Mouse (Mus musculus): ENCODE results near the gene Cdpf1. TPM values are rescaled to one million over a fixed set of nuclear protein-coding genes. Genes with fewer than 3 reads are reported as not detected.
A peak's percentile ranks its signal among the peaks of the same experiment; 100 is the strongest.
"Not testable (repeated sequence)": the region's sequence is repeated elsewhere in the genome, so short reads cannot be mapped to it uniquely, and the experiment has no call there.

Gene Cdpf1
- polyA plus RNA-seq, 1 experiment from 2014 or later, result 48.8 TPM

DNA sequence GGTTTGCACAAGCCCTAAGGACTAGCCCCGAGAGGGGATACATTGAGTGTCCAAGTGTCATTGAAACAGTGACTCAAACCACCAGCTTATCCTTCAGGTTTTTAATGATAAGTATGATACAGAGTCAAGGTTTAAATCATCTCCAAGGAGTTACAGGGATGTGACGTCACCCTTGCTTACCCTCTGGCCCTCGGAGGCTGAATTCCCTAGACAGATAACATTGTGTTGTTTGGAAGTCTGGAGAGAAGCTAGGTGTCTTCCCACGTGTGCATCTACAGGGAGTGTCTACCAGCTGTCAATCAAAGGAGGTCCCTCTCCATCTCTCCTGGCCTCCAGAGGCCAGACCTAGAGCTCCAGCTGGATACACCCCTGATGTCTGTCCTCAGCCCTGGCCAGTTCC is 4.6 kb downstream of the Cdpf1 start:
- H3K4me1 ChIP-seq (replicated peaks), result peaks cover 12% of the 10 kb centered on the region
- no peak overlapping the region for H3K4me2 ChIP-seq (replicated peaks)
- no peak for ATAC-seq
- H3K4me3 ChIP-seq (replicated peaks), result no peak overlapping the region
- H3K9ac ChIP-seq, result no peak overlapping the region
- H3K9me3 ChIP-seq, result no peaks in the 10 kb centered on the region
- no peaks in the 10 kb centered on the region for H3K36me3 ChIP-seq
- no peaks in the 10 kb centered on the region for H3K27me3 ChIP-seq (replicated peaks)
- H3K27ac ChIP-seq, result no peak overlapping the region
- 69% methylated on average over 4 of the region's 4 CpGs for WGBS

DNA sequence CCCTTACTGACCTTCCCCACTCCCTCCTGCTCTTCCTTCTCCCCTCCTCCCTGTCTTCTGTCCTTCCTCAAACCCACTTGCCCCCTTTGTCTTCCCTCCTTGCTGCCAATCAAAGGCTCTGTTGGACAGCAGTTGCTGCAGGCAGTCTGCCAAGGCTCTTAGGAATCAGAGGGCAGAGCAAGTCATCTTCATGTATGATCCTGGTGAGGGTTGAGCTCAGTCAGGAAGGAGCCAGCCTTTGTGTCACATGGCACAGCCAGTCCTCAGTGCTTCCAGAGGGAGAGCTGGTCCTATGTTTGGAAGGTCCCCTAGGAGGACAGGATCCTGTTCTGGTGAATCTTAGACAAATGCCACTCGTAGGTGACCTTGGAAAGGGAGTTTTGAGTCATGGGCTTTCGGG is 8.6 kb downstream of the Cdpf1 start:
- Histone ChIP-seq H3K27ac (no peak overlapping the region), H3K27me3 (replicated peaks) (no peaks in the 10 kb centered on the region), H3K4me2 (replicated peaks) (no peak overlapping the region), H3K9me3 (no peaks in the 10 kb centered on the region), H3K4me1 (replicated peaks) (no peaks in the 10 kb centered on the region), H3K9ac (no peak overlapping the region), H3K4me3 (replicated peaks) (no peak overlapping the region), H3K36me3 (0 out of 2 replicates have a peak, but pooled peaks cover 3% of the 10 kb centered on the region)
- 83% methylated on average over 2 of the region's 2 CpGs for WGBS
- no peak for ATAC-seq

DNA sequence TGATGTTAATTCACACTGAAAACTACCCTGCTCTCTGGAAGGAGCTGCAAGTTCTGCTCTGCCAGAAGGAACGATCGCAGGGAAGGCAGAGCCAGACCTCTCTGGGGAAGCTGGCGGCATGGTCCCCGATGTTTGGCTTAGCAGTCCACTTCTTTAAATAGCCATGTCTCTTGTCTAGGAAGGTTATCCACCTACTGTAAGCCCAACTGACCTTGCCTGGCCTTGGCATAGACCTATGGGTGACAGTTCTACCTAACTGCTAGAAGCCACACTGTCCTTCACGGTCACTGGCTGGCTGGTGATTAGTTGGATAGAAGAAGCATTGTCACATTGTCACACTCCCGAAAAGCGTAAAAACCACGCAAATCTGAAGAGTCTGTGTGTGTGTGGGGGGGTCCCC is 12.8 kb downstream of the Cdpf1 start:
- Histone ChIP-seq H3K9me3 (no peaks in the 10 kb centered on the region), H3K4me1 (replicated peaks) (no peaks in the 10 kb centered on the region), H3K4me3 (replicated peaks) (no peak overlapping the region), H3K9ac (no peak overlapping the region), H3K4me2 (replicated peaks) (no peak overlapping the region), H3K27me3 (replicated peaks) (no peaks in the 10 kb centered on the region), H3K27ac (no peak overlapping the region), H3K36me3 (0 out of 2 replicates have a peak, but pooled peaks cover 3% of the 10 kb centered on the region)
- 93% methylated on average over 8 of the region's 8 CpGs for WGBS
- ATAC-seq, result no peak

DNA sequence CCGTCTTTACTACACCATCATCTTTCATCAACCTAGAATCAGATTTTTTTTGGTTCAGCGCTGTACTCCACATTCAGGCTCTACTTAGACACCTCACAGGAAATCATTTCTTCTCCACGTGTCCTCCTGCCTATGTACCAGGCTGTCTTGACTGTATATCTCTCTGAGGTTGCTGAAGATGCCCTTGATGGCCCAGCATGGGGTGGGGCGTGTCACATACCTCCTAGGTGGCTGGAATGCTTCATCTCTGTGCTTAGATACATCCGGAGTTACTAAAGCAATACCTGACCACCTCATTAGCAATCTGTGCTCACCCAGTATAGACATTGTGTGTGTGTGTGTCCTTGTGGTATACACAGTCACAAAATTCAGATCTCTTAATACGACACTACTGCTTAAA is 16.0 kb downstream of the Cdpf1 start:
- Histone ChIP-seq H3K9me3 (no peaks in the 10 kb centered on the region), H3K4me1 (replicated peaks) (no peaks in the 10 kb centered on the region), H3K4me2 (replicated peaks) (no peak overlapping the region), H3K36me3 (0 out of 2 replicates have a peak, but pooled peaks cover 3% of the 10 kb centered on the region), H3K27me3 (replicated peaks) (no peaks in the 10 kb centered on the region), H3K9ac (no peak overlapping the region), H3K27ac (no peak overlapping the region), H3K4me3 (replicated peaks) (no peak overlapping the region)
- ATAC-seq, result no peak
- 79% methylated on average over 6 of the region's 6 CpGs for WGBS

DNA sequence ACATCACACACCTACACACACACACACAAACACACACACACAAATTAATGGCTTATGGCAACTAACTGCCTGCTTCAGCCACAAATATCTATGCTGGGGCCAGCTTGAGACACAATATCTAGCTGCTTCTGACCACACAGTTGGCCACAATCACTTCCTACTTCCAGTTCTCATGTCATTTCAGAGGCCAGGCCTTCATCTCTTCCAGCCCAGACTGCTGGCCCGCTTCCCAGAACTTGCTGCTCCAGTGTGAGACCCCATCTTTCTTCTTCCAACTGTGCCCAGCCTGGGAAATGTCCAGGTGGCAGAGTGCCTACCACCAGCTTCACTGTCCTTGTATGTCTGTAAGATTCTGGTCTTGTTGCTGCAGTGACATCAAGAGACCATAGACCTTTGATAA is 18.7 kb downstream of the Cdpf1 start:
- Histone ChIP-seq H3K4me2 (replicated peaks) (no peak overlapping the region), H3K27ac (no peak overlapping the region), H3K9ac (no peak overlapping the region), H3K4me3 (replicated peaks) (no peak overlapping the region), H3K36me3 (no peaks in the 10 kb centered on the region), H3K27me3 (replicated peaks) (no peaks in the 10 kb centered on the region), H3K4me1 (replicated peaks) (no peaks in the 10 kb centered on the region), H3K9me3 (no peaks in the 10 kb centered on the region)
- WGBS, result 75% methylated on average over 1 of the region's 1 CpGs
- ATAC-seq, result no peak

DNA sequence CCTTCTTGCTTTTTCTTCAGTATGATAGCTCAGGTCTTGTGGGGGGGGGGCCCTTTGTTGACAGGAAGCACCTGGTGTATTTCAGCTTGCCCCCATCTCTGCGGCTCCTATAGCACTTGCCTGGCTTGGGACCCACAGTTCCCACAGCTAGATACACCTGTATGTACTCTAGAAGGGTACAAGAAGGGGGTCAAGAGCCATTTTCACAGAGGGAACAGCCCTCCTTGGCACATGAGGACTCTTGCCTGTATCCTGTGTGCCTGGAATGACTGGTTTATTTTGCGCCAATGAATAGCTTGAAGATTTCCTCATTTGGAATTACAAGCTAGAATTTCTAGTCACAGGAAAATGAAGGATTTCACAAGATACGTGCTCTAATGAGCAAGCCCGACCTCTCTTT is 20.0 kb downstream of the Cdpf1 start:
- Histone ChIP-seq H3K9ac (no peak overlapping the region), H3K36me3 (no peaks in the 10 kb centered on the region), H3K27ac (no peak overlapping the region), H3K4me1 (replicated peaks) (no peaks in the 10 kb centered on the region), H3K27me3 (replicated peaks) (no peaks in the 10 kb centered on the region), H3K4me3 (replicated peaks) (no peak overlapping the region), H3K9me3 (no peaks in the 10 kb centered on the region), H3K4me2 (replicated peaks) (no peak overlapping the region)
- ATAC-seq, result no peak
- WGBS, result 89% methylated on average over 4 of the region's 4 CpGs

DNA sequence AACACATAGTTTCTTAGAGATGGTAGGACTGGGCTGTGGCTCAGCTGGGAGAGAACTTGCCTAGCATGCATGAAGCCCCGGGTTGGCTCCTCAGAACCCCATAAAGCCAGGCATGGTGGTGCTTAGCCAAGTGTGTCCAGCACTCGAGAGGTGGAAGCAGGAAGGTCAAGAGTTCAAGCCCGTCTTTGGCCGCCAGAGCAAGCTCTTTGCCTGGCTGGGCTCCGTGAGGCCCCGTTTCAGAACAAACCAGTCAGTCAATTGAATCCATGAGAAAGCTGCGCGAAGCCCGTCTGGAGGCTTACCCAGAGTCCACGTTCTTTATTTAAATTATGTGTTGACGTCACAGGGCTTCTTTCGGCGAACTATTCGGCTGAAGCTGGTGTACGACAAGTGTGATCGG is 22.9 kb downstream of the Cdpf1 start:
- H3K9ac ChIP-seq, result no peak overlapping the region
- no peaks in the 10 kb centered on the region for H3K27me3 ChIP-seq (replicated peaks)
- H3K4me3 ChIP-seq (replicated peaks), result no peak overlapping the region
- WGBS, result 74% methylated on average over 16 of the region's 16 CpGs
- H3K27ac ChIP-seq, result no peak overlapping the region
- no peaks in the 10 kb centered on the region for H3K4me1 ChIP-seq (replicated peaks)
- ATAC-seq, result no peak
- H3K36me3 ChIP-seq, result no peaks in the 10 kb centered on the region
- H3K9me3 ChIP-seq, result no peaks in the 10 kb centered on the region
- H3K4me2 ChIP-seq (replicated peaks), result no peak overlapping the region

DNA sequence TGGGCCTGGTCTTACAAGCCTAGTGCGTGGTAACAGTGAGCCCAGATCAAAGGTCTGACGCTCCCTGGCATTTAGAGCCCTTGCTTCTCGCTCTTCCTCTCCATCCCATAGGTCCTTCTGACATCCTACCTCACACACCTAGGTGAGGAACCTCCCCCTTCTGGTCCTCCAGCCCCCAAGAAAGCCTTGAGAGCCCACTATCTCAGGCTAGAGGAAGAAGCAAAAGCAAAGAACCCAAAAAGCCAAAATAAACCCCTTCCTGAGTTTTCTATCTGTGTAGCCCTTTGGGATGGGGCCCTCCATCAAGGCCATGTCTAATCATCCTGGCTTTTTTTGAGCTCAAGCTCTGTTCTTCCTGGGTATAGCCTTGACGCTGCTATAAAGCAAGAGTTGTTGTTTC is 23.4 kb downstream of the Cdpf1 start:
- Histone ChIP-seq H3K27ac (no peak overlapping the region), H3K4me3 (replicated peaks) (no peak overlapping the region), H3K4me1 (replicated peaks) (no peaks in the 10 kb centered on the region), H3K9ac (no peak overlapping the region), H3K36me3 (no peaks in the 10 kb centered on the region), H3K4me2 (replicated peaks) (no peak overlapping the region), H3K27me3 (replicated peaks) (no peaks in the 10 kb centered on the region), H3K9me3 (no peaks in the 10 kb centered on the region)
- WGBS, result 90% methylated on average over 4 of the region's 4 CpGs
- ATAC-seq, result no peak

DNA sequence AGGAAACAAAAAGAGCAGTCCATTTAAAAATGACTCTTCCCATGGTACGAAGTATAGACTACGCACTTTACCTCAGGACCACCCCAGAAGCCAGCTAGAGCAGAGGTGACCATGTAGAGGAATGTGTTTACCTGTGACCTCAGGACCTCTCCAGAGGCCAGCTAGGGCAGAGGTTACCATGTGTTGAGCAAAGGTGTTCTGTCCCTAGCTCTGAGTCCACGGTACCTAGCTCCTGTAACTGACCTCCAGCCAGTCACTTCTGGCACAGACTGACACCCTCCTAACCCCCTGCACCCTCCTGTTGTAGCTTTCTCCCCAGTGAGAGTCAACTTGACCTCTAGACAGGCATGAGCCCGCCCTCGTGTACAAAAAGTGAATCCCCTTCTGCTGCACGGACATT is 24.0 kb downstream of the Cdpf1 start:
- no peak overlapping the region for H3K9ac ChIP-seq
- H3K27ac ChIP-seq, result no peak overlapping the region
- no peak overlapping the region for H3K4me2 ChIP-seq (replicated peaks)
- H3K4me1 ChIP-seq (replicated peaks), result no peaks in the 10 kb centered on the region
- no peaks in the 10 kb centered on the region for H3K9me3 ChIP-seq
- ATAC-seq, result no peak
- H3K27me3 ChIP-seq (replicated peaks), result no peaks in the 10 kb centered on the region
- WGBS, result 88% methylated on average over 6 of the region's 6 CpGs
- no peaks in the 10 kb centered on the region for H3K36me3 ChIP-seq
- no peak overlapping the region for H3K4me3 ChIP-seq (replicated peaks)

DNA sequence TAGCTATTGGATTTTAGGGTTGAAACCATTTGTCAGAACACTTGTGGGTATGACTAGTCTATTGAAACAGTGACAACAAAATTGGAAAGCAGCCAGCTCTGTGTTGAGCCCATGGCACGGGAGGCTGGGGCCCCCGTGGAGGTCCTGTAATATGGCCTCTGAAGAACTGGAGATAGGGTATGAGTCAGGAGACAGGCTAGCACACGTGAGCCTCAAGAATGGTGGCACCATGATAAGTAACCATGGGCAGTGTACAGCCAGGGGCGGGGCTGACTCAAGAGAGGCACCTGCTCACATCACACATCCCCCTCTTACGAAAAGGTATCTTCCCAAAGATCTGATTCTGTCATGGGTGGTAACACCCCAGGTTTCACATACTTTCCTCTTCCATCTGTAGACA is 24.8 kb downstream of the Cdpf1 start:
- no peak overlapping the region for H3K4me2 ChIP-seq (replicated peaks)
- H3K9ac ChIP-seq, result no peak overlapping the region
- WGBS, result 64% methylated on average over 5 of the region's 5 CpGs
- no peak overlapping the region for H3K4me3 ChIP-seq (replicated peaks)
- H3K27me3 ChIP-seq (replicated peaks), result no peaks in the 10 kb centered on the region
- H3K27ac ChIP-seq, result no peak overlapping the region
- H3K36me3 ChIP-seq, result no peaks in the 10 kb centered on the region
- H3K9me3 ChIP-seq, result no peaks in the 10 kb centered on the region
- ATAC-seq, result peak; percentile 80
- H3K4me1 ChIP-seq (replicated peaks), result no peaks in the 10 kb centered on the region

DNA sequence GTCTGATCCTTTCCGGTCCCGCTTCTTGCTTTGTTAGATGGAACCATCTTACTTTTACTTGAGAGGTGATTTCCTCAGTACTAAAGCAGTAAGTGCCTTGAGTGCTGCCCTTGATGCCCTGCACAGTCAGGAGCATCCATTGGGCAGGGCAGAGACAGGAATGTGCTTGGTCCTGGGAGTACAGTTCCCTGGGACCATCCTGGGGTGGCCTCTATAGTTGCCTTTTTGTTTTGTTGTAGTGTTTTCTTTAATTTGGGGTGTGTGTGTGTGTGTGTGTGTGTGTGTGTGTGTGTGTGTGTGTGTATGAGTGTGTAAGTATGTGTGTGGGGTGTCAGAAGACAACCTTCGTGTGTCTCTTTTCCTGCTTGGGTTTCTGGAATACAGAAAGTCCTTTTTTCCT is 27.2 kb downstream of the Cdpf1 start:
- H3K4me3 ChIP-seq (replicated peaks), result no peak overlapping the region
- WGBS, result 89% methylated on average over 3 of the region's 3 CpGs
- no peaks in the 10 kb centered on the region for H3K36me3 ChIP-seq
- H3K4me1 ChIP-seq (replicated peaks), result no peaks in the 10 kb centered on the region
- no peak overlapping the region for H3K27ac ChIP-seq
- H3K4me2 ChIP-seq (replicated peaks), result no peak overlapping the region
- H3K27me3 ChIP-seq (replicated peaks), result no peaks in the 10 kb centered on the region
- ATAC-seq, result no peak
- no peak overlapping the region for H3K9ac ChIP-seq
- no peaks in the 10 kb centered on the region for H3K9me3 ChIP-seq

DNA sequence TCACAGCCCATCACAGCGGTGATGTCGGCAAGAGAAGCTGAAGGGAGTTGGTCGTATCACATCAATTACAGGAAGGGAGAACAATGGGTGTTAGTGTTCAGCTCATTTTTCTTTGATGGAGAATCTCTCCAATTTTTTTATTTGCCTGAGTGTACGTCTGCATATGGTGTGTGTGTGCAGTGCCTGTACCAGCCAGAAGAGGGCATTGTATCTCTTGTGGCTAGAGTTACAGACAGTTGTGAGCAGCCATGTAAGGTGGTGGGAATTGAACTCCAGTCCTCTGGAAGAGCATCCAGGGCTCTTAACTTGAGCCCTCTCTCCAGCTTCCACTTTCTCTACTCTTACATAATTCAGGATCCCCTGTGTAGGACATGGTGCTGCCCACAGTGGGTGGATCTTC is 28.4 kb downstream of the Cdpf1 start:
- Histone ChIP-seq H3K27ac (no peak overlapping the region), H3K9ac (no peak overlapping the region), H3K4me3 (replicated peaks) (no peak overlapping the region), H3K27me3 (replicated peaks) (no peaks in the 10 kb centered on the region), H3K36me3 (no peaks in the 10 kb centered on the region), H3K9me3 (no peaks in the 10 kb centered on the region), H3K4me2 (replicated peaks) (no peak overlapping the region), H3K4me1 (replicated peaks) (no peaks in the 10 kb centered on the region)
- WGBS, result 87% methylated on average over 4 of the region's 4 CpGs
- ATAC-seq, result no peak

DNA sequence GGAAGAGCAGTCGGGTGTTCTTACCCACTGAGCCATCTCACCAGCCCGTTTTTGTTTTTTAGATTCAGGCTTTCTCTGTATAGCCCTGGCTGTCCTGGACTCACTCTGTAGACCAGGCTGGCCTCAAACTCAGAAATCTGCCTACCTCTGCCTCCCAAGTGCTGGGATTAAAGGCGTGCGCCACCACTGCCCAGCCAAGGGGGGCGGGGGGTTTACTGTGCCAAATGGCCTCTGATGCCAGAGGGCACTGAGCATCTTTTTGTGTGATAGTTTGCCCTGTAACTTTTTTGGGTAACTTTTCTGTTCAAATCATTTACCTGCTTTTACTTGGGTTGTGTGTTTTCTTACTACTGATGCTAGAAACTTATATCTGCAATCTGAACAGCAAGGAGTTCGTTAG is 32.6 kb downstream of the Cdpf1 start:
- not testable (repeated sequence) for H3K4me3 ChIP-seq (replicated peaks); H3K9me3 ChIP-seq; H3K27ac ChIP-seq; H3K27me3 ChIP-seq (replicated peaks); H3K4me1 ChIP-seq (replicated peaks); H3K36me3 ChIP-seq; H3K9ac ChIP-seq; ATAC-seq; H3K4me2 ChIP-seq (replicated peaks)
- 93% methylated on average over 6 of the region's 6 CpGs for WGBS

DNA sequence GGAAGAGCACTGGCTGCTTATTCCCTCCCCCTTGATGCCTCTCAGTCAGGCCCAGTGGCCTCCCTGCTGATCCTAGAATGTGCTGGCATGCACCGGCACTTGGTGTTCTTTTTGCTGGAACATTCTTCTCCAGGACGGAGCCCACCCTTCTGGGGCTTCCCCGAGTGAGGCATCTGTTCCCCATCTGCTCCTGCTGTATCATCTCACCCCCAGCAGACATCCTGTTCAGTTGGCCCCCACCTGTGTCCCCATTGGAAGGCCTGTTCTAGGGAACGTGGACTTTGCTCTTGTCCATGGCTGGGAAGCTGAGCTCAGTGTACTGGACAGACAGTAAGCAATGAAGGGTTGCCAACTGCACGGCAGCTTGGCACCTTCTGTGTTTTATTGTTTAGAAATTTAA is 34.7 kb downstream of the Cdpf1 start:
- H3K4me2 ChIP-seq (replicated peaks), result no peak overlapping the region
- no peaks in the 10 kb centered on the region for H3K27me3 ChIP-seq (replicated peaks)
- WGBS, result 68% methylated on average over 5 of the region's 5 CpGs
- ATAC-seq, result no peak; the same call in 1 of the 2 replicates
- no peaks in the 10 kb centered on the region for H3K4me1 ChIP-seq (replicated peaks)
- no peak overlapping the region for H3K4me3 ChIP-seq (replicated peaks)
- H3K36me3 ChIP-seq, result no peaks in the 10 kb centered on the region
- no peaks in the 10 kb centered on the region for H3K9me3 ChIP-seq
- no peak overlapping the region for H3K9ac ChIP-seq
- no peak overlapping the region for H3K27ac ChIP-seq
